Mouse (Mus musculus): ENCODE measurements around the gene BC004004. TPM values are rescaled to one million over a fixed set of nuclear protein-coding genes. Genes with fewer than 3 reads are reported as not detected.
"Not testable (repeated sequence)": the region's sequence is repeated elsewhere in the genome, so short reads cannot be mapped to it uniquely, and the experiment has no call there.

BC004004 gene
- polyA plus RNA-seq, 1 experiment from 2014 or later, result 62.8 TPM

- Histone ChIP-seq H3K4me1 (peaks cover 47% of the 10 kb centered on the region), H3K27ac (replicated peaks) (no peak overlapping the region; the same call in 1 of the 2 replicates), H3K4me3 (peak overlapping the region; percentile 88), H3K9me3 (replicated peaks) (no peaks in the 10 kb centered on the region), H3K36me3 (peaks cover 47% of the 10 kb centered on the region), H3K27me3 (ENCODE audit: low read depth, poor library complexity, severe bottlenecking) (no peaks in the 10 kb centered on the region)
- WGBS, result 73% methylated on average over 2 of the region's 2 CpGs
- no peak for DNase-seq (ENCODE audit: low spot score)
These were observed 6.3 kb upstream of the BC004004 start for GRCm38 (mm10) chr17:29262259-29262649.

GRCm38 (mm10) chr17:29263417-29263816, 5.2 kb upstream of the BC004004 start:
- Histone ChIP-seq H3K4me1 (peaks cover 52% of the 10 kb centered on the region), H3K36me3 (peaks cover 35% of the 10 kb centered on the region), H3K9me3 (replicated peaks) (no peaks in the 10 kb centered on the region), H3K4me3 (peak overlapping the region; percentile 88), H3K27ac (replicated peaks) (peak overlapping the region; percentile 99), H3K27me3 (ENCODE audit: low read depth, poor library complexity, severe bottlenecking) (no peaks in the 10 kb centered on the region)
- no peak for DNase-seq (ENCODE audit: low spot score)
- 1% methylated on average over 14 of the region's 14 CpGs for WGBS

GRCm38 (mm10) chr17:29263840-29264633, 4.6 kb upstream of the BC004004 start, which contains the start of gene Ppil1:
TSS of gene Ppil1 (minus strand) at chr17:29264186.
- Histone ChIP-seq H3K36me3 (peaks cover 29% of the 10 kb centered on the region), H3K4me3 (peak within 1 kb of the TSS; percentile 88), H3K4me1 (peaks cover 53% of the 10 kb centered on the region), H3K27me3 (ENCODE audit: low read depth, poor library complexity, severe bottlenecking) (no peaks in the 10 kb centered on the region), H3K27ac (replicated peaks) (peak within 1 kb of the TSS; percentile 99), H3K9me3 (replicated peaks) (no peaks in the 10 kb centered on the region)
- peak; percentile 85 for DNase-seq (ENCODE audit: low spot score)
- WGBS, result 8% methylated on average over 38 of the region's 38 CpGs

- Histone ChIP-seq H3K27ac (replicated peaks) (peak overlapping the region; percentile 99), H3K9me3 (replicated peaks) (no peaks in the 10 kb centered on the region), H3K27me3 (ENCODE audit: low read depth, poor library complexity, severe bottlenecking) (no peaks in the 10 kb centered on the region), H3K36me3 (peaks cover 22% of the 10 kb centered on the region), H3K4me3 (peak overlapping the region; percentile 88), H3K4me1 (peaks cover 55% of the 10 kb centered on the region)
- DNase-seq (ENCODE audit: low spot score), result no peak
- WGBS, result 91% methylated on average over 5 of the region's 5 CpGs
These were observed 3.8 kb upstream of the BC004004 start for GRCm38 (mm10) chr17:29264760-29265159.

- H3K36me3 ChIP-seq; DNase-seq (ENCODE audit: low spot score); H3K9me3 ChIP-seq (replicated peaks); H3K27me3 ChIP-seq (ENCODE audit: low read depth, poor library complexity, severe bottlenecking); H3K4me3 ChIP-seq; H3K27ac ChIP-seq (replicated peaks): not testable (repeated sequence)
- 87% methylated on average over 2 of the region's 2 CpGs for WGBS
- peaks cover 43% of the 10 kb centered on the region for H3K4me1 ChIP-seq
These were observed 1.5 kb upstream of the BC004004 start for GRCm38 (mm10) chr17:29267040-29267439.

GRCm38 (mm10) chr17:29267931-29268681, 482 bp upstream of the BC004004 start:
- WGBS, result 61% methylated on average over 6 of the region's 6 CpGs
- no peak for DNase-seq (ENCODE audit: low spot score)

GRCm38 (mm10) chr17:29269349-29269706, 740 bp downstream of the BC004004 start:
- WGBS, result 29% methylated on average over 10 of the region's 10 CpGs
- Histone ChIP-seq H3K27ac (replicated peaks) (peak overlapping the region; percentile 94), H3K36me3 (no peaks in the 10 kb centered on the region), H3K27me3 (ENCODE audit: low read depth, poor library complexity, severe bottlenecking) (no peaks in the 10 kb centered on the region), H3K9me3 (replicated peaks) (no peaks in the 10 kb centered on the region), H3K4me1 (peaks cover 27% of the 10 kb centered on the region), H3K4me3 (peak overlapping the region; percentile 93)
- DNase-seq (ENCODE audit: low spot score), result no peak

More at GRCm38 (mm10) chr17:29267931-29268681, 482 bp upstream of the BC004004 start:
- peak overlapping the region; percentile 93 for H3K4me3 ChIP-seq
- peaks cover 32% of the 10 kb centered on the region for H3K4me1 ChIP-seq
- H3K27me3 ChIP-seq (ENCODE audit: low read depth, poor library complexity, severe bottlenecking), result no peaks in the 10 kb centered on the region
- no peaks in the 10 kb centered on the region for H3K9me3 ChIP-seq (replicated peaks)
- H3K36me3 ChIP-seq, result no peaks in the 10 kb centered on the region
- peak overlapping the region; percentile 94 for H3K27ac ChIP-seq (replicated peaks)

- Histone ChIP-seq H3K36me3 (no peaks in the 10 kb centered on the region), H3K9me3 (replicated peaks) (no peaks in the 10 kb centered on the region), H3K4me3 (peak overlapping the region; percentile 93; the same call in 1 of the 2 replicates), H3K4me1 (peaks cover 22% of the 10 kb centered on the region), H3K27me3 (ENCODE audit: low read depth, poor library complexity, severe bottlenecking) (no peaks in the 10 kb centered on the region), H3K27ac (replicated peaks) (no peak overlapping the region)
- 94% methylated on average over 9 of the region's 9 CpGs for WGBS
- no peak for DNase-seq (ENCODE audit: low spot score)
These were observed 1.6 kb downstream of the BC004004 start for GRCm38 (mm10) chr17:29270148-29270698.

GRCm38 (mm10) chr17:29273156-29273555, 4.6 kb downstream of the BC004004 start:
- Histone ChIP-seq H3K9me3 (replicated peaks) (no peaks in the 10 kb centered on the region), H3K4me1 (peaks cover 20% of the 10 kb centered on the region), H3K36me3 (peaks cover 4% of the 10 kb centered on the region; the same call in 1 of the 2 replicates), H3K4me3 (no peak overlapping the region), H3K27ac (replicated peaks) (no peak overlapping the region), H3K27me3 (ENCODE audit: low read depth, poor library complexity, severe bottlenecking) (no peaks in the 10 kb centered on the region)
- DNase-seq (ENCODE audit: low spot score), result no peak
- WGBS, result 81% methylated on average over 7 of the region's 7 CpGs

- H3K27me3 ChIP-seq (ENCODE audit: low read depth, poor library complexity, severe bottlenecking), result no peaks in the 10 kb centered on the region
- H3K4me3 ChIP-seq, result no peak overlapping the region
- no peak overlapping the region for H3K27ac ChIP-seq (replicated peaks)
- no peaks in the 10 kb centered on the region for H3K9me3 ChIP-seq (replicated peaks)
- 87% methylated on average over 11 of the region's 11 CpGs for WGBS
- peaks cover 8% of the 10 kb centered on the region for H3K36me3 ChIP-seq
- H3K4me1 ChIP-seq, result peaks cover 17% of the 10 kb centered on the region
- DNase-seq (ENCODE audit: low spot score), result no peak
These were observed 5.3 kb downstream of the BC004004 start for GRCm38 (mm10) chr17:29273889-29274288.

- H3K4me1 ChIP-seq, result peaks cover 10% of the 10 kb centered on the region
- H3K9me3 ChIP-seq (replicated peaks), result peaks cover 2% of the 10 kb centered on the region; the same call in 1 of the 2 replicates
- no peak overlapping the region for H3K27ac ChIP-seq (replicated peaks)
- H3K4me3 ChIP-seq, result no peak overlapping the region
- no peaks in the 10 kb centered on the region for H3K27me3 ChIP-seq (ENCODE audit: low read depth, poor library complexity, severe bottlenecking)
- DNase-seq (ENCODE audit: low spot score), result no peak
- H3K36me3 ChIP-seq, result peaks cover 46% of the 10 kb centered on the region
- WGBS, result 92% methylated on average over 5 of the region's 5 CpGs
These were observed 11.8 kb downstream of the BC004004 start for GRCm38 (mm10) chr17:29280422-29280821.

GRCm38 (mm10) chr17:29281541-29281940, 13.0 kb downstream of the BC004004 start:
- peaks cover 56% of the 10 kb centered on the region for H3K36me3 ChIP-seq
- H3K4me3 ChIP-seq, result no peak overlapping the region
- H3K27ac ChIP-seq (replicated peaks), result no peak overlapping the region
- no peak for DNase-seq (ENCODE audit: low spot score)
- no peaks in the 10 kb centered on the region for H3K27me3 ChIP-seq (ENCODE audit: low read depth, poor library complexity, severe bottlenecking)
- peaks cover 10% of the 10 kb centered on the region; the same call in 1 of the 2 replicates for H3K9me3 ChIP-seq (replicated peaks)
- H3K4me1 ChIP-seq, result peaks cover 10% of the 10 kb centered on the region
- 91% methylated on average over 5 of the region's 5 CpGs for WGBS

Data from midbrain, embryonic 10.5 days (tissue).